Mouse (Mus musculus): ENCODE measurements around the gene Sgf29.

GRCm38 (mm10) chr7:126717566-126717965, 68.5 kb downstream of the Sgf29 start:
- TF ChIP-seq CTCF (IDR thresholded peaks at IDR 0.05; ENCODE audit: insufficient read depth, low read length) (no peak), POLR2A (IDR thresholded peaks at IDR 0.05; ENCODE audit: borderline replicate concordance, extremely low read depth, low read depth, low read length) (no peak)

Data from lung, adult 2 months (tissue).